Mouse (Mus musculus) E14TG2a.4 (cell line): ENCODE measurements at regions not wholly inside any gene's neighbourhood (a gene's known extent, or its start where the extent isn't known, plus 50 kb on each side); places are given as distances from the start of the nearest gene placed in this dataset.

Experiments used
- CTCF ChIP-seq: conservative IDR thresholded peaks from 2 replicates; pipeline ENCODE4 v1.5.1; 2014; ENCODE audit warnings: low read length
- NANOG ChIP-seq: IDR thresholded peaks from 2 replicates; pipeline ENCODE4 v1.6.1; 2014; ENCODE audit warnings: borderline replicate concordance, low read length, mixed read lengths

DNA sequence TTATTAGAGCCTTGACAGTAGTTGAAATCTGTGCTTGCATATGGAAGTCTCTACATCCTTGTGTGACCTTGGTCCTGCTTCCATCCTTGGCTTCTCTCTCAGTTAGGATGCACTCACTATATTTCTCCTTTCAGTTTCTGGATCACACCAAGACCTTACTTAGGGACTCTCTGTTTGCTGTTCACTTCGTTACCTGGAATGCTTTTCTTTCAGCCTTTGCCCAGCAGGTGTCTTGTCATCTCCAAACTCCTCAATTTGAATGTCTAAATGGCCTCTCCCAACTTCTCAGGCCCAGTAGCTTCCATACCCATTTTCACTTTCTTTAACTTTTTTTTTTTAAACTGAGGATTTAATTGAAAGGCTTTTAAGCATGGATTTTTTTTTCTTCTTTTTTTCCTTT, 74.0 kb upstream of the Igfbp7 start:
- TF ChIP-seq CTCF (no peak), NANOG (no peak)
